Mouse (Mus musculus): ENCODE data around the gene D5Ertd579e.

DNA sequence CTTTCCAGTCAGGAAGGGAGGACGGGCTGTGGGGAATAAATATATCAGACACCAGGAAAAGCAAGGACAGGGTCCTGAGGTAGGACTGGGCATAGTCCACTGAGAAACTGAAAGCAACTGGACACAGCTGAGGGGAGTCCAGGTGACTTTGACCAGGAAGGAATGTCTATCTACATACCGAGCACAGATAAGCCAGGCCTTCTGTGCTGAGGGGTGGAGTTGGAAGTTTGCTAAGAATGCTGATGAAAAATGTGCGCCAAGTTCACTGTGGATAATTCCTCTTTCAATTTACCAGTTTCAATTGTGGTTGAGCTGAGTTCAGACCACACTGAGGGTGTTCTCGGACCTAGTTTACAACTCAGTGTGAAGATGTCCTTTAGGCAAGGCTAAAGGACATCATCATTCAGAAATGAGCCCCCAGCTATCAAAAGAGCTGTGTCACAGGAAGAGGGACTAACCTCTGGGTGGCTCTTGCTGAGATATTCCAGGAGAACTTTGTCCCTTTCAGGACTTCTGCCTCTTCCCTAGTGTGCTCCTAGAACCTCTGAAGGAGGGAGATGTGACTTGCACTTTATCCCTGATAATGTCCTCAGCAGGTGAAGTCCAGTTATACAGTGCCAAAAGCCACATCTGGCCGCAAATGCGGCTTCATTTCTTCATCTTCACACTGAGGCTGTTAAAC, 5.3 kb upstream of the D5Ertd579e start:
- no peak for TF ChIP-seq CTCF (IDR thresholded peaks at IDR 0.05; ENCODE audit: control insufficient read depth, insufficient read depth, low read length)
- TF ChIP-seq POLR2A (IDR thresholded peaks at IDR 0.05; ENCODE audit: borderline replicate concordance, control insufficient read depth, low read depth, low read length) = no peak

Measured in bone marrow, adult 2 months (tissue).